Mouse (Mus musculus) embryonic fibroblast, embryonic 13.5 days (primary cell): ENCODE measurements around the gene Calcoco2.

Source experiments
- CTCF ChIP-seq: IDR thresholded peaks from 2 replicates; pipeline ENCODE4 v1.5.1; 2011; ENCODE audit warnings: mild to moderate bottlenecking, control low read depth, low read length, moderate library complexity, borderline replicate concordance; ENCODE audit not compliant: insufficient read depth
- POLR2A ChIP-seq: IDR thresholded peaks from 2 replicates; pipeline ENCODE4 v1.6.1; 2011; ENCODE audit warnings: low read depth, mild to moderate bottlenecking, control low read depth, low read length, moderate library complexity

DNA sequence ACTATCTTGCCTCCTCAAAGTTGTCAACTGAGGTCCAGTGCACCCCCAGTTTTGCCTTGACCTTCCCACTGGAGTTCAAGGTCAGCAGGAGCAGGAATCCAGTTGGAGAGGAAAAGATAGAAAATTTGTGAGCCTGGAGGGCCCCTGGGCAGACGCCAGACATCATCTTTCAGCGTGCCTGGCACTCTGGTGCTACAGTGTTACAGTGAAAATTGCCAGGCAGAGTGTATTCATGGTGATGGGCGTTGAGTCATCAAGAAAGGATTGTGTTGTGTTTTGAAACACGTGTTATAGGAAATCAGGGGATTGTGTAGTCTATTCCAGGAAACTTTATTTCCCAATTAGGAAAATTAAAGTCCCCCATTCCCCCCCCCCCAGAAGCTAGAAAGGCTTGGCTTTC is 32.0 kb upstream of the Calcoco2 start:
- TF ChIP-seq POLR2A (no peak), CTCF (no peak)
